Mouse (Mus musculus) intestine, embryonic 15.5 days (tissue): ENCODE measurements at regions not wholly inside any gene's neighbourhood (a gene's known extent, or its start where the extent isn't known, plus 50 kb on each side); places are given as distances from the start of the nearest gene placed in this dataset.
"Not testable (repeated sequence)": the region's sequence is repeated elsewhere in the genome, so short reads cannot be mapped to it uniquely, and the experiment has no call there.

Source experiments
- ATAC-seq: fragments of 200-750 bp; cut with Nextera tagmentation; 2 replicates; pipeline ENCODE4 v1.8.0; 2017; ENCODE audit warnings: moderate TSS enrichment, moderate library complexity
- H3K27ac ChIP-seq: fragments of 300-500 bp; sonication (generic); 2 replicates; pipeline ENCODE4 v1.5.1; 2015; ENCODE audit warnings: mild to moderate bottlenecking, inconsistent platforms
- H3K27me3 ChIP-seq: fragments of 300-500 bp; sonication (generic); replicated peaks from 2 replicates; pipeline ENCODE4 v1.6.1; 2015; ENCODE audit warnings: inconsistent platforms
- H3K36me3 ChIP-seq: fragments of 300-500 bp; sonication (generic); 2 replicates; pipeline ENCODE4 v1.6.1; 2015; ENCODE audit warnings: inconsistent platforms
- H3K4me1 ChIP-seq: fragments of 300-500 bp; sonication (generic); replicated peaks from 2 replicates; pipeline ENCODE4 v1.6.1; 2015; ENCODE audit warnings: inconsistent platforms
- H3K4me2 ChIP-seq: fragments of 300-500 bp; sonication (generic); replicated peaks from 2 replicates; pipeline ENCODE4 v1.6.1; 2015; ENCODE audit warnings: mild to moderate bottlenecking, inconsistent platforms
- H3K4me3 ChIP-seq: fragments of 300-500 bp; sonication (generic); replicated peaks from 2 replicates; pipeline ENCODE4 v1.5.1; 2015; ENCODE audit warnings: inconsistent platforms
- H3K9ac ChIP-seq: fragments of 300-500 bp; sonication (generic); 2 replicates; pipeline ENCODE4 v1.6.1; 2015; ENCODE audit warnings: inconsistent platforms
- H3K9me3 ChIP-seq: fragments of 300-500 bp; sonication (generic); 2 replicates; pipeline ENCODE4 v1.6.1; 2016; ENCODE audit warnings: inconsistent platforms
- WGBS: fragments of 180-500 bp; shearing (Covaris S2); methylation state at CpG from one replicate; pipeline ENCODE4 v1.1.7; 2015; 5-methylcytosine and 5-hydroxymethylcytosine counted together

- H3K4me3 ChIP-seq, result no peak overlapping the region
- H3K27me3 ChIP-seq, result no peaks in the 10 kb centered on the region
- H3K27ac ChIP-seq, result no peak overlapping the region
- no peaks in the 10 kb centered on the region for H3K36me3 ChIP-seq
- no peak overlapping the region for H3K9ac ChIP-seq
- no peaks in the 10 kb centered on the region for H3K4me1 ChIP-seq
- no peaks in the 10 kb centered on the region for H3K9me3 ChIP-seq
- ATAC-seq, result no peak
- 65% methylated on average over 2 of the region's 2 CpGs for WGBS
- H3K4me2 ChIP-seq, result no peak overlapping the region
Observed at GRCm38 (mm10) chr1:149129767-149130287, 831.3 kb downstream of the Pla2g4a start.

GRCm38 (mm10) chr1:149129138-149129537 is 832.0 kb downstream of the Pla2g4a start:
- H3K9me3 ChIP-seq, result no peaks in the 10 kb centered on the region
- no peak overlapping the region for H3K9ac ChIP-seq
- H3K4me1 ChIP-seq, result no peaks in the 10 kb centered on the region
- H3K36me3 ChIP-seq, result no peaks in the 10 kb centered on the region
- no peak overlapping the region for H3K4me3 ChIP-seq
- H3K27me3 ChIP-seq, result no peaks in the 10 kb centered on the region
- no peak overlapping the region for H3K4me2 ChIP-seq
- H3K27ac ChIP-seq, result no peak overlapping the region
- no peak for ATAC-seq

- H3K27me3 ChIP-seq, result no peaks in the 10 kb centered on the region
- 84% methylated on average over 1 of the region's 1 CpGs for WGBS
- H3K4me3 ChIP-seq, result no peak overlapping the region
- no peak overlapping the region for H3K9ac ChIP-seq
- H3K36me3 ChIP-seq, result no peaks in the 10 kb centered on the region
- no peaks in the 10 kb centered on the region for H3K4me1 ChIP-seq
- no peak for ATAC-seq
- H3K27ac ChIP-seq, result no peak overlapping the region
- no peak overlapping the region for H3K4me2 ChIP-seq
- no peaks in the 10 kb centered on the region for H3K9me3 ChIP-seq
Observed at GRCm38 (mm10) chr1:149127709-149128108, 833.4 kb downstream of the Pla2g4a start.

DNA sequence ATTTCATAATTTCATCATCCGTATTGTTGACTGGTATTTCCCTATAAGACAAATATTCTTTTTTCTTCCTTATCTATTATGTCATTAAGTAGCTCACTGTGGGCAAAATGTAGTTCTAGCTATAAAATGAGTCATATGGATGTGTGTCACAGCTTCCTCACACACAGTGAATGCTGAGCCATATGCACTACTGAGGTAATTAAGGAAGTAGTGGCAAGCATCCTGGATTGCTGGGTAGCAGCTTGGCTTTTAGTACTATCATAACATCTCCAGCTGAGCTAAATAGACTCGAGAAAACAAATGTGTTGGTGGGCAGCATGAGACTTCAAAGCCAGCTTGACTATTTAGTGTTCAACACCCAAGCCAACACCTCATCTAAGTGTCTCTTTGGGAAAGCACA is 857.7 kb downstream of the Pla2g4a start:
- no peak overlapping the region for H3K4me3 ChIP-seq
- no peaks in the 10 kb centered on the region for H3K9me3 ChIP-seq
- H3K36me3 ChIP-seq, result no peaks in the 10 kb centered on the region
- ATAC-seq, result no peak
- no peak overlapping the region for H3K9ac ChIP-seq
- no peaks in the 10 kb centered on the region for H3K27me3 ChIP-seq
- no peaks in the 10 kb centered on the region for H3K4me1 ChIP-seq
- no peak overlapping the region for H3K27ac ChIP-seq
- WGBS, result 58% methylated on average over 2 of the region's 2 CpGs
- H3K4me2 ChIP-seq, result no peak overlapping the region

DNA sequence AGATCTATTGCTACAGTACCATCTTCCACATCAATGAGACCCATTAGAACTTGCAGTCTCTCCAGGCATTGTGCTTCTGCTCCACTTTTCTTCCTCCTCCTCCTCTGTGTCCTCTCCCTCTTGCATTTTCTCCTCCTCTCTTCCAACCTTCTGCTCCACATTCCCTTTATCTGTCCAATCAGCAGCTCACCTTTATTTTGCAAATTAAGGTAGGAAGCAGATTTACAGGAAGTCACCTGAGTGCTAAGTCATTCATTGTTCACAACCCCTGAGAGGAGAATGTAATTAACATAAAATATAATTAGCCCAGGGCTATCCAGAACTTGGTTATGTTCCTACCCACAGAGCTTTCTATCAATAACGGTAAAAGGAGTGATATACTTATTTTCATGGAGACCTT is 863.7 kb downstream of the Pla2g4a start:
- WGBS, result 80% methylated on average over 1 of the region's 1 CpGs
- Histone ChIP-seq H3K9me3 (no peaks in the 10 kb centered on the region), H3K9ac (no peak overlapping the region), H3K4me1 (no peaks in the 10 kb centered on the region), H3K4me3 (no peak overlapping the region), H3K4me2 (no peak overlapping the region), H3K27me3 (no peaks in the 10 kb centered on the region), H3K36me3 (no peaks in the 10 kb centered on the region), H3K27ac (no peak overlapping the region)
- no peak for ATAC-seq

DNA sequence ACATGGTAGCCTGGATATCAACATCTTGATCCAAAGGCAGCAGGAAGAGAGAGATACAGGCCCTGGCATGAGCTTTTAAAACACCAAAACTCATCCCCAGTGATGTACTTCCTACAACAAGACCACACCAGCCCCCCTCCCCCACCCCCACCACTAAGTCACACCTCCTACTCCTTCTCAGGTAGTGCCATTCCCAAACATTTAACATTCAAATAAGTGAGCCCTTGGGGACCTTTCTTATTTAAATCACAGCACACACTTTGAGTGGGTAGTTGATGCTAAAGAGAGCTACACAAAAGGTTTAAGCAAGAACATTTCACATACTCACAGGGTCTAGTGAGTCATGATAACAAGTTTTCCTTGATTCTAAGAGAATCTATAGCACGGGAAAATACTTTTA is 886.4 kb downstream of the Pla2g4a start:
- Histone ChIP-seq H3K27ac (no peak overlapping the region), H3K36me3 (no peaks in the 10 kb centered on the region), H3K4me2 (no peak overlapping the region), H3K4me3 (no peak overlapping the region), H3K9me3 (no peaks in the 10 kb centered on the region), H3K9ac (no peak overlapping the region), H3K4me1 (no peaks in the 10 kb centered on the region), H3K27me3 (no peaks in the 10 kb centered on the region)
- 76% methylated on average over 1 of the region's 1 CpGs for WGBS
- no peak for ATAC-seq

- no peak for ATAC-seq
- Histone ChIP-seq H3K4me1 (no peaks in the 10 kb centered on the region), H3K27me3 (no peaks in the 10 kb centered on the region), H3K27ac (no peak overlapping the region), H3K4me2 (no peak overlapping the region), H3K9ac (no peak overlapping the region), H3K36me3 (no peaks in the 10 kb centered on the region), H3K4me3 (no peak overlapping the region), H3K9me3 (no peaks in the 10 kb centered on the region)
Observed at GRCm38 (mm10) chr1:149069570-149069969, 891.5 kb downstream of the Pla2g4a start.

DNA sequence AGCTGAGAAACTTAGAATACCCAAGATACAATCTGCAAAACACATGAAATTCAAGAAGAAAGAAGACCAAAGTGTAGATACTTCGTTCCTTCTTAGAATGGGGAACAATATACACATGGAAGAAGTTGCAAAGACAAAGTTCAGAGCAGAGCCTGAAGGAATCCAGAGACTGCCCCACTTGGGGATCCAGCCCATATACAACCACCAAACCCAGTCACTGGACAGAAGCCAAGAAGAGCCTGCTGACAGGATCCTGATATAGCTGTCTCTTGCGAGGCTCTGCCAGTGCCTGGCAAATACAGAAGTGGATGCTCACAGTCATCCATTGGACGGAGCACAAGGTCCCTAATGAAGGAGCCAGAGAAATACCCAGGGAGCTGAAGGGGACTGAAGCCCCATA is 898.1 kb downstream of the Pla2g4a start:
- ATAC-seq, H3K4me3 ChIP-seq, H3K27me3 ChIP-seq, H3K4me2 ChIP-seq, H3K36me3 ChIP-seq, H3K9ac ChIP-seq, H3K27ac ChIP-seq, H3K9me3 ChIP-seq, H3K4me1 ChIP-seq: not testable (repeated sequence)
- WGBS, result 77% methylated on average over 3 of the region's 3 CpGs

GRCm38 (mm10) chr1:149038188-149038967 is 922.7 kb downstream of the Pla2g4a start:
- Histone ChIP-seq H3K4me1 (no peaks in the 10 kb centered on the region), H3K9ac (no peak overlapping the region), H3K4me2 (no peak overlapping the region), H3K4me3 (no peak overlapping the region), H3K27me3 (no peaks in the 10 kb centered on the region), H3K27ac (no peak overlapping the region), H3K36me3 (no peaks in the 10 kb centered on the region), H3K9me3 (no peaks in the 10 kb centered on the region)
- WGBS, result 74% methylated on average over 3 of the region's 3 CpGs
- no peak for ATAC-seq

GRCm38 (mm10) chr1:149028316-149028715 is 932.8 kb downstream of the Pla2g4a start:
- no peaks in the 10 kb centered on the region for H3K4me1 ChIP-seq
- H3K9me3 ChIP-seq, result no peaks in the 10 kb centered on the region
- H3K27ac ChIP-seq, result no peak overlapping the region
- H3K36me3 ChIP-seq, result no peaks in the 10 kb centered on the region
- WGBS, result 87% methylated on average over 3 of the region's 3 CpGs
- no peak overlapping the region for H3K9ac ChIP-seq
- H3K4me3 ChIP-seq, result no peak overlapping the region
- no peaks in the 10 kb centered on the region for H3K27me3 ChIP-seq
- no peak overlapping the region for H3K4me2 ChIP-seq
- ATAC-seq, result no peak

GRCm38 (mm10) chr1:149021734-149022133 is 939.4 kb downstream of the Pla2g4a start:
- H3K9ac ChIP-seq, result no peak overlapping the region
- H3K4me3 ChIP-seq, result no peak overlapping the region
- no peaks in the 10 kb centered on the region for H3K4me1 ChIP-seq
- no peaks in the 10 kb centered on the region for H3K27me3 ChIP-seq
- H3K4me2 ChIP-seq, result no peak overlapping the region
- no peaks in the 10 kb centered on the region for H3K9me3 ChIP-seq
- ATAC-seq, result no peak
- H3K27ac ChIP-seq, result no peak overlapping the region
- no peaks in the 10 kb centered on the region for H3K36me3 ChIP-seq

GRCm38 (mm10) chr1:149021273-149021672 is 939.8 kb downstream of the Pla2g4a start:
- no peaks in the 10 kb centered on the region for H3K9me3 ChIP-seq
- H3K36me3 ChIP-seq, result no peaks in the 10 kb centered on the region
- no peak overlapping the region for H3K4me3 ChIP-seq
- no peak overlapping the region for H3K9ac ChIP-seq
- H3K27ac ChIP-seq, result no peak overlapping the region
- 90% methylated on average over 1 of the region's 1 CpGs for WGBS
- no peak for ATAC-seq
- no peaks in the 10 kb centered on the region for H3K27me3 ChIP-seq
- H3K4me2 ChIP-seq, result no peak overlapping the region
- H3K4me1 ChIP-seq, result no peaks in the 10 kb centered on the region

DNA sequence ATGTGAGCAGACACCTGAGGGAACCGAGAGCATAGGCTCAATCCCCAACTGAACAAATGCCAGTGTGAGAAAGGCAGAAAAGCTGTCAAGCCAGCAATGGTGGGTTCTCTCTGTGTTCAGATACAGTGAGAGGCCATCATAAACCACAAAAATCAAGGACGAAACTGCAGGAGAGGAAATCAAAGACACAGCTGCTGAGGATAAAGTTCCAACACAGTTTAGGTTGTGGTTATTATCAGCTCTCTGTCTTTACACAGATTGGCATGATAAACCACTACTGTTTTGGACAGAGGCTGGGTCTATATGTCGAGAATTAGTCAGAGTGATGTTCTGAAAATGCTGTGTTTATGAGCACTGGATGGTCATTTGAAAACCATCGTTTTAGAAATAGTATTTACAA is 946.5 kb downstream of the Pla2g4a start:
- ATAC-seq, result no peak
- H3K27ac ChIP-seq, result no peak overlapping the region
- H3K9me3 ChIP-seq, result no peaks in the 10 kb centered on the region
- H3K4me3 ChIP-seq, result no peak overlapping the region
- H3K36me3 ChIP-seq, result no peaks in the 10 kb centered on the region
- no peaks in the 10 kb centered on the region for H3K4me1 ChIP-seq
- H3K27me3 ChIP-seq, result no peaks in the 10 kb centered on the region
- no peak overlapping the region for H3K4me2 ChIP-seq
- no peak overlapping the region for H3K9ac ChIP-seq
- 66% methylated on average over 4 of the region's 4 CpGs for WGBS
